Mouse (Mus musculus) forebrain, embryonic 14.5 days (tissue): Measurements from ENCODE around the gene Zfp189. TPM values are rescaled to one million over a fixed set of nuclear protein-coding genes. Genes with fewer than 3 reads are reported as not detected.
"Not testable (repeated sequence)": the region's sequence is repeated elsewhere in the genome, so short reads cannot be mapped to it uniquely, and the experiment has no call there.

ENCODE experiments used
- ATAC-seq: fragments of 200-750 bp; cut with Nextera tagmentation; 2 replicates; pipeline ENCODE4 v1.8.0; 2017; ENCODE audit warnings: mild to moderate bottlenecking, moderate library complexity
- DNase-seq: peaks from one replicate; pipeline ENCODE4 v3.0.0-alpha.2; 2015; ENCODE audit warnings: low spot score
- H3K27ac ChIP-seq: fragments of 300-500 bp; sonication (generic); 2 replicates; pipeline ENCODE4 v1.5.1; 2014; ENCODE audit warnings: low read depth, mild to moderate bottlenecking, control low read depth, low read length, moderate library complexity
- H3K27me3 ChIP-seq: fragments of 300-500 bp; sonication (generic); replicated peaks from 2 replicates; pipeline ENCODE4 v1.6.1; 2014; ENCODE audit warnings: low read length, control low read depth, mixed read lengths; ENCODE audit not compliant: control insufficient read depth, insufficient read depth
- H3K36me3 ChIP-seq: fragments of 300-500 bp; sonication (generic); 2 replicates; pipeline ENCODE4 v1.6.1; 2014; ENCODE audit warnings: low read length, control low read depth; ENCODE audit not compliant: control insufficient read depth, insufficient read depth
- H3K4me1 ChIP-seq: fragments of 300-500 bp; sonication (generic); 2 replicates; pipeline ENCODE4 v1.6.1; 2014; ENCODE audit warnings: antibody characterized with exemption, low read length, control low read depth; ENCODE audit not compliant: control insufficient read depth, insufficient read depth
- H3K4me2 ChIP-seq: fragments of 300-500 bp; sonication (generic); 2 replicates; pipeline ENCODE4 v1.6.1; 2014; ENCODE audit warnings: mild to moderate bottlenecking, control low read depth, low read length
- H3K4me3 ChIP-seq: fragments of 300-500 bp; sonication (generic); 2 replicates; pipeline ENCODE4 v1.5.1; 2014; ENCODE audit warnings: low read depth, low read length, control low read depth
- H3K9ac ChIP-seq: fragments of 300-500 bp; sonication (generic); 2 replicates; pipeline ENCODE4 v1.6.1; 2014; ENCODE audit warnings: mild to moderate bottlenecking, low read length, control low read depth, moderate library complexity
- H3K9me3 ChIP-seq: fragments of 300-500 bp; sonication (generic); replicated peaks from 2 replicates; pipeline ENCODE4 v1.6.1; 2016; ENCODE audit warnings: low read length, control low read depth, mixed read lengths; ENCODE audit not compliant: control insufficient read depth
- WGBS: fragments of 180-500 bp; shearing (Covaris S2); extraction: QIAGEN DNeasy Blood & Tissue Kit; methylation state at CpG from one replicate; pipeline ENCODE4 v1.1.7; 2014; 5-methylcytosine and 5-hydroxymethylcytosine counted together
- polyA plus RNA-seq: library from polyadenylated mRNA; unstranded; fragments of >200 nt; fragmentation: Nextera tagmentation; extraction: Ambion mirVana; gene quantifications from 2 replicates; pipeline ENCODE4 v1.2.1, GENCODE M21; 2014

The Zfp189 gene
- polyA plus RNA-seq, 1 experiment from 2014 or later: 14.4 TPM

- not testable (repeated sequence) for H3K9me3 ChIP-seq, H3K4me3 ChIP-seq, DNase-seq, H3K4me1 ChIP-seq, H3K4me2 ChIP-seq, ATAC-seq, H3K27me3 ChIP-seq, H3K36me3 ChIP-seq, H3K27ac ChIP-seq, H3K9ac ChIP-seq
- 81% methylated on average over 3 of the region's 3 CpGs for WGBS
Measured at GRCm38 (mm10) chr4:49485934-49486650, 34.9 kb upstream of the Zfp189 start.

DNA sequence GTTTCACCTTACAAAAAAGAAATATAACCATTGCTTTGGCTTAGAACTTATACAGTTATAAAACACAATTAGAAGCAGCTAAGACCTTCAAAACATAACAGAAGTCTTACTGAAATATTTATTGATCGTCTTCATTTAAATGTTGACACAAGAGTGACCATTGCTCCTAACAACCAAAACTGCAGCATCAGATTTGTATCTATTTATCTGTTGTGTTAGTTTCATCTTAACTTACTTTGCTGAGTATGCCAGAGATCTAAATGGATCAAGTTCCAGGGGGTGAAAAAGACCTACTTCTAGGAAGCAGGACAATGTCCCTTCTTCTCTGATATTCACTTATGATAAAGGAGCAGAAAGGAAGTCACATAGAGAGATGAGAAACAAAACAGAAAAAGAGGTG, 17.4 kb upstream of the Zfp189 start:
- no peak for ATAC-seq
- Histone ChIP-seq H3K27ac (no peak overlapping the region), H3K4me1 (no peaks in the 10 kb centered on the region), H3K4me2 (no peak overlapping the region), H3K9me3 (no peaks in the 10 kb centered on the region), H3K9ac (no peak overlapping the region), H3K4me3 (no peak overlapping the region), H3K27me3 (no peaks in the 10 kb centered on the region), H3K36me3 (no peaks in the 10 kb centered on the region)
- DNase-seq: no peak
- 82% methylated on average over 1 of the region's 1 CpGs for WGBS

DNA sequence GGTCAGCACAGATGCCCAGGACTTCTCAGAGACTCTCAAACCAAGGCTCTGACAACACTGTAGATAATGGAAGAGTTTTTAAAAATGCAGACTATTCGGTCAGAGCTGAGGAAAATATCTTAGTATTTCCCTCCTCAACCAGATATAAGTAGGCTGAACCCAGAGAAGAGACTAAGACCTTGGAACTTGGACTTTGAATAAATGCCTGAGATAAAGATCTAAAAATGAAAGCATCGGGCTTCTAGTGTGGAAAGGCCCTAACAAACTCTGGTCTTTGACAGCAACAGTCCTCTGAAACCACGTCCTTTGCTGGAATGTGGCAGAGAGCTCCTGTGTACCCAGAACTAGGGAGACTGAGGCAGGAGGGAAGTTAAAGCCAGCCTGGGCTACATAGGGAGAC, 14.6 kb upstream of the Zfp189 start, which contains the start of gene Baat:
Gene Baat, minus strand, starts transcription at position 172 of the 400 bp plus-strand sequence.
- H3K4me3 ChIP-seq: no peak within 1 kb of the TSS
- no peaks in the 10 kb centered on the region for H3K27me3 ChIP-seq
- H3K4me2 ChIP-seq: no peak within 1 kb of the TSS
- H3K4me1 ChIP-seq: no peaks in the 10 kb centered on the region
- H3K9ac ChIP-seq: no peak within 1 kb of the TSS
- H3K9me3 ChIP-seq: no peaks in the 10 kb centered on the region
- DNase-seq (no peak), ATAC-seq (no peak)
- H3K36me3 ChIP-seq: no peaks in the 10 kb centered on the region
- 78% methylated on average over 3 of the region's 3 CpGs for WGBS
- no peak within 1 kb of the TSS for H3K27ac ChIP-seq

- no peaks in the 10 kb centered on the region for H3K9me3 ChIP-seq
- whole genome bisulfite sequencing: 83% methylated on average over 2 of the region's 2 CpGs
Measured at GRCm38 (mm10) chr4:49509183-49509582, 11.8 kb upstream of the Zfp189 start.

GRCm38 (mm10) chr4:49510236-49510835, 10.6 kb upstream of the Zfp189 start:
- ATAC-seq, H3K4me2 ChIP-seq, H3K27ac ChIP-seq, DNase-seq, H3K27me3 ChIP-seq, H3K9me3 ChIP-seq, H3K4me1 ChIP-seq, H3K9ac ChIP-seq, H3K4me3 ChIP-seq: not testable (repeated sequence)
- 94% methylated on average over 1 of the region's 1 CpGs for WGBS
- H3K36me3 ChIP-seq: peaks cover 24% of the 10 kb centered on the region

More at GRCm38 (mm10) chr4:49509183-49509582, 11.8 kb upstream of the Zfp189 start:
- peaks cover 21% of the 10 kb centered on the region for H3K36me3 ChIP-seq
- no peak for ATAC-seq
- no peak overlapping the region for H3K4me2 ChIP-seq
- DNase-seq: no peak
- no peak overlapping the region for H3K9ac ChIP-seq
- no peaks in the 10 kb centered on the region for H3K4me1 ChIP-seq
- H3K4me3 ChIP-seq: no peak overlapping the region
- H3K27me3 ChIP-seq: no peaks in the 10 kb centered on the region
- H3K27ac ChIP-seq: no peak overlapping the region

GRCm38 (mm10) chr4:49512636-49513035, 8.3 kb upstream of the Zfp189 start:
- no peak for DNase-seq
- Histone ChIP-seq H3K36me3 (peaks cover 24% of the 10 kb centered on the region), H3K4me3 (no peak overlapping the region), H3K27me3 (no peaks in the 10 kb centered on the region), H3K9me3 (no peaks in the 10 kb centered on the region), H3K4me2 (no peak overlapping the region), H3K27ac (no peak overlapping the region), H3K4me1 (no peaks in the 10 kb centered on the region), H3K9ac (no peak overlapping the region)
- WGBS: 94% methylated on average over 4 of the region's 4 CpGs
- no peak for ATAC-seq

GRCm38 (mm10) chr4:49514441-49514840, 6.5 kb upstream of the Zfp189 start:
- no peaks in the 10 kb centered on the region for H3K9me3 ChIP-seq
- H3K36me3 ChIP-seq: peaks cover 24% of the 10 kb centered on the region
- no peak for ATAC-seq
- H3K4me3 ChIP-seq: no peak overlapping the region
- WGBS: 96% methylated on average over 6 of the region's 6 CpGs
- DNase-seq: no peak
- H3K4me1 ChIP-seq: 0 out of 2 replicates have a peak, but pooled peaks cover 3% of the 10 kb centered on the region
- H3K27ac ChIP-seq: no peak overlapping the region
- no peak overlapping the region for H3K9ac ChIP-seq
- no peaks in the 10 kb centered on the region for H3K27me3 ChIP-seq
- no peak overlapping the region for H3K4me2 ChIP-seq

DNA sequence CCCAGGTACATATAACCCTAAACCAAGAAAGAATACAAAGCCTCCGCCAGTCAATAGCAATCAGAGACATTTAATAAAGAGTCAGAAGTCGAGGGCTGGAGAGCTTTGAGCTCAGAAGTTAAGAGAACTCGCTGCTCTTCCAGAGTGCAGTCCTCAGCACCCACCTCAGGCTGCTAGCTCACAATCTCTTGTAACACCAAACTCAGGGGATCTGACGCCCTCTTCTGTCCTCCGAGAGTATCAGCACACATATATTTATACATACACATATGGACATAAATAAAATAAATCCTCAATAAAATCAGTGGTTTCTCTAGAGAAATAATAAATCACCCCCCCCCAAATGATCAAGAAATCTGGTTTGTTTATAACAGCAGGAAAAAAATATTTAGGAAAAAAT, 1.5 kb upstream of the Zfp189 start:
- Histone ChIP-seq H3K4me3 (peak overlapping the region; percentile 60), H3K36me3 (peaks cover 9% of the 10 kb centered on the region), H3K4me2 (peak overlapping the region; percentile 66), H3K9ac (no peak overlapping the region), H3K27ac (no peak overlapping the region), H3K9me3 (no peaks in the 10 kb centered on the region), H3K27me3 (no peaks in the 10 kb centered on the region), H3K4me1 (peaks cover 12% of the 10 kb centered on the region)
- DNase-seq: no peak
- 74% methylated on average over 5 of the region's 5 CpGs for WGBS
- no peak for ATAC-seq

GRCm38 (mm10) chr4:49521346-49521745, 370 bp downstream of the Zfp189 start:
- H3K27me3 ChIP-seq: no peaks in the 10 kb centered on the region
- DNase-seq: no peak
- H3K9ac ChIP-seq: peak overlapping the region; percentile 74
- H3K9me3 ChIP-seq: no peaks in the 10 kb centered on the region
- peak overlapping the region; percentile 60 for H3K4me3 ChIP-seq
- WGBS: 1% methylated on average over 17 of the region's 17 CpGs
- ATAC-seq: peak; percentile 71
- H3K4me2 ChIP-seq: peak overlapping the region; percentile 71
- H3K36me3 ChIP-seq: peaks cover 12% of the 10 kb centered on the region; the same call in 1 of the 2 replicates
- H3K4me1 ChIP-seq: peaks cover 12% of the 10 kb centered on the region
- no peak overlapping the region; the same call in 1 of the 2 replicates for H3K27ac ChIP-seq
